Mouse (Mus musculus) megakaryocyte-erythroid progenitor cell, adult 5-6 weeks (primary cell): Measurements from ENCODE around the gene AY074887. TPM values are rescaled to one million over a fixed set of nuclear protein-coding genes. Genes with fewer than 3 reads are reported as not detected.
"Not testable (repeated sequence)": the region's sequence is repeated elsewhere in the genome, so short reads cannot be mapped to it uniquely, and the experiment has no call there.

Experiments used
- ATAC-seq: replicated peaks from 2 replicates; pipeline ENCODE4 v1.8.0; 2016; ENCODE audit warnings: mild to moderate bottlenecking, inconsistent platforms; ENCODE audit not compliant: severe bottlenecking, poor library complexity, low FRiP score, low TSS enrichment
- total RNA-seq, 2 experiments: library from RNA; stranded (forward) in 1 of 2; stranded (reverse) in 1 of 2; fragments of 200-1000, 215-1000 nt in 1 of 2; fragments of >200 nt in 1 of 2; fragmentation: Nextera tagmentation in 1 of 2; gene quantifications; 2 replicates each; pipeline ENCODE4 v1.2.3; 2014 to 2017

AY074887 gene
- total RNA-seq (2014; fragmentation: Nextera tagmentation) (not detected in 2 replicates), total RNA-seq (2017) (not detected in 2 replicates)

DNA sequence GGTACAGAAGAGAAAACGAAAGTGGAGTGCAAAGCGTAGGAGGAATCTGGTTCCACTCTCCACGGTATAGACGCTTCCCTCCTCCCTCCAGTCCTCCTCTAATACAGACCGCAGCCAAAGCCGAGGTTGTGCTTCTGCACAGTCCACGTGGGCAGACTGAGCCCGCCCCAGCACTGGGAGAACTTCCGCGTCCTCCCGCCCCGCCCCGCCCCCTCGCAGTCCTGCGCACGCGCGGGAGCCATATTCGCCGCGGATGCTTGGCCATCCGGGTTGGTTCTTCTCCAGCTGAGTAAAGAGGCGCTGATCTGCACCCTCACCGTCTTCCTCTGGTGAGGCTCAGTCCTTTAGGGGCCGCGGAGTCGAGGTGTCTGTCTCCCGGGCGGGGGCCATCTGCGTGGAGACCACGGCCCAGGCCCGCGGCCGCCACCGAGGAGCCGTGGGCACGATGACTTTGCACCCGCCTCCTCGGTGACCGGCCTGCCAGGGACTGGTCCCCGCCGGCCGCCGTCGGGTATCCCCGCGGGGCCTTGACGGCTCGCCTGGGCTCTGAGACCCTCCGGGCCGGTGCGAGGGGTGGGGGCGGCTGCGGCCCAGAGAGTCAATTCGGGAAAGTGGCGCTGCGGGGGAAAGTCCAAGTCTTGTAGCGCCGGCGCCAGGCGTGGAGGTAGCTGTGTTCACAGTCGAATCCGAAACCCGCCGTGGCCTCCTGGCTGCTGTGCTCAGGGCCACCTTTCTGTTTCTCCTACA, at the start of gene AY074887, which contains the start of gene Psma4:
Gene AY074887, minus strand, starts transcription at position 424 of the 747 bp plus-strand sequence.
Gene Psma4, plus strand, starts transcription at position 216 of the 747 bp plus-strand sequence.
- ATAC-seq = peak; percentile 98

DNA sequence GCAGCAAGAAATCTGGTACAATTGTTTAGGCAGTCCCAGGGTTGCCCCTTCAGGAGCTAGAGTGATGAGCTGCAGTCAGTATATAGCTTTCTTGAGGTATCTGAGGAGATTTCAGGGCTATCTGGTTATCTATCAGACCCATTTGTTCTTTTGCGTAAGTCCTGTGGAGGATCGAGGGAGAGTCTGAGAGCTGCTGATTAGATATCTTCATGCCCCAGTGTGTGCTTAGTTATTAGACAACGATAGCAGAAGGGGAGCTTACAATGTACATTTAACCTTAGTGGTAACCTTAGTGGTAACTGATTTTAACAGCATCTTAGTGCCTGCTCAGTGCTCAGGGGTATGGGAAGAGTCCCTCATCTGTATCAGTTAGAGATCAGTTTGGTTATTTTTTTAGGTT, 44.8 kb upstream of the AY074887 start:
- peak; percentile 83 for ATAC-seq

DNA sequence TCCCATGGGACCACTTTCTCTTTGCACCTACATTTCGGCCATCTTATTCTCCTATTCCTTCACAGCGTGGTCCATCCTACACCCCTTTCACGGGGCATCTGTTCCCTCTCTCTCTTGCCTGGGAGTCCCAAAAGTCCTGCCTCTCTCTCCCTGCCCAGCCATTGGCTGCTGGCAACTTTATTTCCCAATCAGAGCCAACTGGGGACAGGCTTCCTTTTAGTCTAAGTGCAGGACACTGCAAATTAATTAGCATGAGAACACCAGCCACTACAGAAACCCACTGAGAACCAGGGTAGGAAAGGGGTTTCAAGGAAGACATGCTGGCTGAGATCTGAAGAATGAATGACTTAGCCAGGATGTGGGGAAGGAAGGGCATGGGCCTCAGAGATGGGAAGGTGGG, 43.6 kb upstream of the AY074887 start:
- ATAC-seq = no peak

DNA sequence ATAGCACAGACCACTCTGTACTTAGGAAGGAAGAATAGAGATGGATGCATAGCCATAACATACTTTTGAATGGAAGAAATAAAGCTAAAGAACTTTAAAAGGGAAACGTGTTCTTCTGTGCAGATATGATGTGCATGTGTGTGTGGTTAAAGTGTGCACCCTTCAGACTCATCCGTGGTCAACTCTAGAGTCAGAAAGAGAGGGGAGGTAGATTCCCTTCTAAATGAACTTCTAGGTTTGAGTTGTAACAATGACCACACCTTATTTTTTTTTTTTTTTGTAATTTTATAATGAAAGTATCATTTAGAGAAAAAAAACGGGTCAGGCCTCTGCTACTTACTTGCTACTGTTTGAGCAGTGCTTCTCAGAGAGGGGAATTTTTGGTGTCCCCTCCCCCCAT, 39.6 kb upstream of the AY074887 start:
- ATAC-seq = no peak

DNA sequence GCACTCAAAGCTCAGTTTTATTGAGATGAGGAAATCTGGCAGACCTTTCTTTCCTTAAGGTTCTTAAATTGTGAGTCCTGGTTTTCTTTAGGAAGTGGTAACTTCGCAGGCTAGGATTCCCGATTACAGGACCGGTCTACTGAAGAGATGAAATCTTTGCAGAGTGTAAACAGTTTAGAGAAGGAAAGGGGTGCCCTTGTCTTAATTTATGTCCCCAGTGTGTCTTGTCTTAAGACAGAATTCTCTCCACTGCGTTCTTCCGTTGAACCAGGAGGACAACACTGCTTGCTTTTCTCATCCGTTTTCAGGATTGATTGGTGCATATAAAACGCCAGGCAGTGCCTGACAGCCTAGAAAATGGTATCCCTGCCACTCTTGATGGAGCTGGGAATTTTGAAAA, 31.6 kb upstream of the AY074887 start:
- no peak for ATAC-seq

- peak; percentile 70; the same call in 1 of the 2 replicates for ATAC-seq
Measured at GRCm38 (mm10) chr9:54981291-54982191, 30.7 kb upstream of the AY074887 start.

- ATAC-seq = no peak
Measured at GRCm38 (mm10) chr9:54980674-54981073, 29.9 kb upstream of the AY074887 start, which contains the start of gene Chrna5. Gene Chrna5, plus strand, starts transcription at chr9:54980880.

GRCm38 (mm10) chr9:54969972-54970637, 19.3 kb upstream of the AY074887 start:
- ATAC-seq = no peak

DNA sequence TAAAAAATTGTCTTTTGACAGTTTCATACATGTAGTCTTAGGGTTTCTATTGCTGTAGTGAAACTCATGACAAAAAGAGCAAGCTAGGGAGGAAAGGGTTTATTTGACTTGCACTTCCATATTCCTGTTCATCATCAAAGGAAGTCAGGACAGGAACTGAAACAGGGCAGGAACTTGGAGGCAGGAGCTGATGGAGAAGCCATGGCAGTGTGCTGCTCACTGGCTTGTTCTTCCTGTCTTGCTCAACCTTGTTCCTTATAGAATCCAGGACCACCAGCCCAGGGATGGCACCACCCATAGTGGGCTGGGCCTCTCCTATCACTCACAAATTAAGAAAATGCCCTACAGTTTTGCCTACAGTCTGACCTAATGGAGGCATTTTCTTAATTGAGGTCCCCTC, 12.9 kb upstream of the AY074887 start:
- ATAC-seq = no peak

DNA sequence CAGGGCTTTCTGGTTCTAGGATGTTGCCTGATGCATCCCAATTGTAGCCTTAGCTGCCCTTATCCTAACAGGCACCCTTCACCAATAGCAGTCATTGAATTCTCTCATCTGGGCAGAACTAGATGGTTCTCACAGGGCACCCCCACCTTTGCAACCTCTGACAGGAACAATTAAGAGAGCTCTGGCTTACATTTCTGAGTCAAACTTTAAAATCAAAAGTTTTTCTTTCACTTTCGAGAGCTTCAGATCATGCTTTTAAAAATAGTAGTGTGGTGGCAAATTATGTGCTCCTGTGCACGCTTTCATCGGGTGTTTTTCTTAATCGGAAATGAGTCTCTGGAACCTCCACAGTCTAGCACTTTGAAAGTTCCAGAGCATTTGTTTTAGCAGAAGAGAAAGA, 10.3 kb upstream of the AY074887 start:
- ATAC-seq = no peak

DNA sequence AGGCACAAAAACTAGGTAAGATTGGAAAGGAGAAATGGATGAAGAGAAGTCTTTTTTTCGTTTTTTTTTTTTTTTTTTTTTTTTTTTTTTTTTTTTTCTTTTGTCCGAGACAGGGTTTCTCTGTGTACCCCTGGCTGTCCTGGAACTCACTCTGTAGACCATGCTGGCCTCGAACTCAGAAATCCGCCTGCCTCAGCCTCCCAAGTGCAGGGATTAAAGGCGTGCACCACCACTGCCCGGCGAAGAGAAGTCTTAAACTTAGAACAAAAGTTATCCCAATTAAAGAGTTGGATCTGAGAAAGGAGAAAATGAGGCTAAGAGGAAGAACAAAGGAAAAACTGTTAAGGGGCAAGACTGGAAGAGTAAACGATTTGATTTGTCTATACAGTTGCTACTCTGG, 636 bp downstream of the AY074887 start:
- ATAC-seq = not testable (repeated sequence)

GRCm38 (mm10) chr9:54949465-54949864, 1.3 kb downstream of the AY074887 start:
- ATAC-seq = no peak

GRCm38 (mm10) chr9:54946256-54946655, 4.5 kb downstream of the AY074887 start:
- ATAC-seq = no peak

- no peak for ATAC-seq
Measured at GRCm38 (mm10) chr9:54944467-54944866, 6.3 kb downstream of the AY074887 start.

DNA sequence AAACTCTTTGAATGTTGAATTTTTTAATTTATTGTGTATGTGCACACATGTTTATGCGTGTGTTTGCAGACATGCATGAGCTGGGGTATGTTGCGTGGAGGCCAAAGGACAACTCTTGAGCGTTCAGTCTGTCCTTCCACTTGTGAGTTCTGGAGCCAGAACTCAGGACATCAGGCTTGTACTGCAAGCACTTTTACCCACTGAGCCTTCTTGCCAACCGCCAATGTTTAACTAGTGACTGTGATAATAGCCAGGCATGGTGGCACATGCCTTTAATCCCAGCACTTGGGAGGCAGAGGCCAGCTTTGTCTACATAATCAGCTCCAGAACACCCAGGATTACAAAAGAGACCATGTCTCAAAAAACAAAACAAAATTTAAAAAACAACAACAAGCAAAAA, 8.7 kb downstream of the AY074887 start:
- no peak for ATAC-seq

- ATAC-seq = no peak
Measured at GRCm38 (mm10) chr9:54932379-54932778, 18.4 kb downstream of the AY074887 start.

GRCm38 (mm10) chr9:54931765-54932164, 19.0 kb downstream of the AY074887 start:
- no peak for ATAC-seq

DNA sequence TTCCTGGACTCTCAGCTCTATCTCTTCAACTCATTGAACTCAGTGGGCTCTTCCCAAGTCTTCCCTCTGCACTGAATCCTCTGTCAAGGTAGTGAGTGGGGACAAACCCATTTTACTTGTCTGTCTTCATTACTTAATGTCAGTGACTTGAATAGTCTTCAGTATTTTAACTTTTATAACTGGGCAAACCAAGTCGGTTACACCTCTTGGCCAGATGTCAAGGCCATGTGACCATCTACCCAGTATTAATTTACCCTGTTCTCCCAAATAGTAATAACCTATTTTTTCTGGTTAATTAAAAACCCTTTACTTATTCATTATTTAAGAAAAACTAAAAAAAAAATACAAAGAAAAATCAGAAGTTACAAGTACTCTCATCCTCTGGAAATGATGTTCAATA, 20.1 kb downstream of the AY074887 start:
- no peak for ATAC-seq

DNA sequence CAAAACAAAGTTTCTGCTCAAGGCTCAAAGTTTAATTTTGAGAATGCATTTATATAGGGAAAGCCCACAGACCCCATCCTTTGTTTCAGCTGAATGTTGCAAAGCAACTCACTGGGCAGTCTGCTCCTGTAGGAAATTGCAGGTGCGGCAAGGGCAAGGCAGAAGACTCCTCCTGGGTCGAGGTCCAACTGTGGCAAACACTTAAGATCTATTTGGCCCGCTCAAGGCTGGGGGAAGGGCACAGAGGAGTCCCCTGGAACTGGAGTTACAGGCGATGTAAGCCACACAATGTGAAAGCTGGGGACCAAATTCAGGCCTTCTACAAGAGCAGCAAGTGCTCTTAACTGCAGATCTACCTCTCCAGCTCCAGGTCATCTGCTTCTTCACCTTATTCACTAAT, 30.9 kb downstream of the AY074887 start:
- ATAC-seq = no peak

- no peak for ATAC-seq
Measured at GRCm38 (mm10) chr9:54918781-54919180, 32.0 kb downstream of the AY074887 start.
